Mouse (Mus musculus) forebrain, embryonic 11.5 days (tissue): ENCODE results near the gene Lasp1. TPM values are rescaled to one million over a fixed set of nuclear protein-coding genes. Genes with fewer than 3 reads are reported as not detected.

Experiments
- ATAC-seq: fragments of 200-750 bp; cut with Nextera tagmentation; replicated peaks from 2 replicates; pipeline ENCODE4 v1.8.0; 2017; ENCODE audit warnings: moderate TSS enrichment; ENCODE audit not compliant: low FRiP score
- DNase-seq: peaks from one replicate; pipeline ENCODE4 v3.0.0-alpha.2; 2017; ENCODE audit warnings: low spot score
- H3K27ac ChIP-seq: fragments of 300-500 bp; sonication (generic); 2 replicates; pipeline ENCODE4 v1.5.1; 2014; ENCODE audit warnings: low read depth, low read length
- H3K27me3 ChIP-seq: fragments of 300-500 bp; sonication (generic); 2 replicates; pipeline ENCODE4 v1.6.1; 2014; ENCODE audit warnings: mild to moderate bottlenecking, low read length, mixed read lengths; ENCODE audit not compliant: control insufficient read depth, insufficient read depth
- H3K36me3 ChIP-seq: fragments of 300-500 bp; sonication (generic); 2 replicates; pipeline ENCODE4 v1.6.1; 2014; ENCODE audit warnings: mild to moderate bottlenecking, low read length, moderate library complexity, mixed read lengths; ENCODE audit not compliant: control insufficient read depth, insufficient read depth
- H3K4me1 ChIP-seq: fragments of 300-500 bp; sonication (generic); replicated peaks from 2 replicates; pipeline ENCODE4 v1.6.1; 2014; ENCODE audit warnings: low read length, mixed read lengths; ENCODE audit not compliant: control insufficient read depth, insufficient read depth
- H3K4me2 ChIP-seq: fragments of 300-500 bp; sonication (generic); 2 replicates; pipeline ENCODE4 v1.6.1; 2014; ENCODE audit warnings: low read depth, mild to moderate bottlenecking, low read length, moderate library complexity, mixed read lengths; ENCODE audit not compliant: severe bottlenecking
- H3K4me3 ChIP-seq: fragments of 300-500 bp; sonication (generic); 2 replicates; pipeline ENCODE4 v1.5.1; 2014; ENCODE audit warnings: low read depth, low read length
- H3K9ac ChIP-seq: fragments of 300-500 bp; sonication (generic); 2 replicates; pipeline ENCODE4 v1.6.1; 2014; ENCODE audit warnings: low read length
- H3K9me3 ChIP-seq: fragments of 300-500 bp; sonication (generic); 2 replicates; pipeline ENCODE4 v1.6.1; 2016; ENCODE audit warnings: low read length, mixed read lengths; ENCODE audit not compliant: control insufficient read depth
- WGBS: fragments of 180-500 bp; shearing (Covaris S2); extraction: QIAGEN DNeasy Blood & Tissue Kit; methylation state at CpG from one replicate; pipeline ENCODE4 v1.1.7; 2014; 5-methylcytosine and 5-hydroxymethylcytosine counted together
- polyA plus RNA-seq: library from polyadenylated mRNA; unstranded; fragments of >200 nt; fragmentation: Nextera tagmentation; extraction: Ambion mirVana; gene quantifications from 2 replicates; pipeline ENCODE4 v1.2.1, GENCODE M21; 2014

Gene Lasp1
- polyA plus RNA-seq, 1 experiment from 2014 or later, result 77.6 TPM

DNA sequence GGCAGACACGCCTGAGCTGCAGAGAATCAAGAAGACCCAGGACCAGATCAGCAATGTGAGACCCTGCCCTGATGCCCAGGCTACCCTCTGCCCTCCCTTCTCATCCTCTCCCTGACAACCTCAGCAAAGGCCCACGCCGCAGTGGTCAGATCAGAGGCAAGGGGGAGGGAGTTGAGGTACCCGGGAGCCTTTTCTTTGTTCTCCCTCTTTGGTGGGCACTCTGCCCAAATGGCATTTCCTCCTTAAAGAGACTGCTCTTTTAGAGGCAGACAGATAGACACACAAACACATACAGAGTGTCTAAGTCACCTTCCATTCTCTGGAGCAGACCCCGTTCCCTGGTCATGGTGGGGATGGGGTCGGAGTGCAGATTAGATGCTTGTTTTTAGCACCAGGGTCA, 26.1 kb downstream of the Lasp1 start:
- Histone ChIP-seq H3K27me3 (no peaks in the 10 kb centered on the region), H3K9ac (no peak overlapping the region), H3K27ac (no peak overlapping the region), H3K4me3 (no peak overlapping the region), H3K36me3 (peaks cover 2% of the 10 kb centered on the region; the same call in 1 of the 2 replicates), H3K4me1 (no peaks in the 10 kb centered on the region), H3K4me2 (no peak overlapping the region), H3K9me3 (no peaks in the 10 kb centered on the region)
- DNase-seq (no peak), ATAC-seq (no peak)
- WGBS, result 90% methylated on average over 6 of the region's 6 CpGs

DNA sequence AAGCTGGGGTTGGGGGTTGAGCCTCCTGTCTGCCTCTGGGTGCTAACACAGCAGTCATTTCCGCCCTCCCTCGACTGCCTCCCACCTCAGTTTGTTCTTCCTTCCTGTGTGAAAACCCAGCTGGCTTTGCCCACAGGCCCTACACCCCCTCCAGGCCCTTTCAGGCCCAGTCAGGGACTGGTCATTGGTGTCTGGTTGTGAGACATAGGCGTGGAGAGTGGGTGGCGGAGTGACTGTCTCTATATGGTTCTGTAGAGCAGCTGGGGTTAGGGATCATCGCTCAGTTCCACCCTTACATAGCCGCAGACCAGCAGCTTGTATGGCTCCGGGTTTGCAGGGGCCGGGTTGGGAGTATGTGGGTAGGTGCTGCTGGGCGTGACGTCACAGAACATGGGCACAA, 26.5 kb downstream of the Lasp1 start:
- no peak for DNase-seq
- H3K36me3 ChIP-seq, result peaks cover 2% of the 10 kb centered on the region; the same call in 1 of the 2 replicates
- H3K4me2 ChIP-seq, result no peak overlapping the region
- no peak overlapping the region for H3K27ac ChIP-seq
- H3K9me3 ChIP-seq, result no peaks in the 10 kb centered on the region
- H3K4me1 ChIP-seq, result no peaks in the 10 kb centered on the region
- ATAC-seq, result no peak
- H3K9ac ChIP-seq, result no peak overlapping the region
- 92% methylated on average over 10 of the region's 10 CpGs for WGBS
- H3K27me3 ChIP-seq, result no peaks in the 10 kb centered on the region
- H3K4me3 ChIP-seq, result no peak overlapping the region

DNA sequence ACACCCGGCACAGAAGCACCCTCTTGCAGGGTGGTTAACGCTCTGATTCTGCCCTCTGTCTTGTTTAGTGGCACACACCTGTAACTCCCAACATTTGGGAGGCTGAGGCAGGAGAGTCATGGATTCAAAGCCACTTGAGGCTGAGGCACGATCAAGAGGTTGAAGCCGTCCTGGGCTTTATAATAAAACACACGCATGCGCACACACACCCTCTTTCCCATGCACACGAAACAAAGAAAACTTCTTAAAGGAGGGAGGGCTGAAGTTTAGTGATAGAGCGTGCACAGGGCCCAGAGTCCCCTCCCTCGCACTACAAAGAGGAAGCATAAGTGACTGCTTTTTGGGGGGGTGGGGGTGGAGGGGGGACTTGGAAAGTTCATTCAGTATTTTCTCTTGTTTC, 27.2 kb downstream of the Lasp1 start:
- Histone ChIP-seq H3K36me3 (no peaks in the 10 kb centered on the region; the same call in 1 of the 2 replicates), H3K4me1 (no peaks in the 10 kb centered on the region), H3K4me3 (no peak overlapping the region), H3K27ac (no peak overlapping the region), H3K27me3 (no peaks in the 10 kb centered on the region), H3K9ac (no peak overlapping the region), H3K4me2 (no peak overlapping the region), H3K9me3 (no peaks in the 10 kb centered on the region)
- DNase-seq (no peak), ATAC-seq (no peak)
- WGBS, result 84% methylated on average over 9 of the region's 9 CpGs

DNA sequence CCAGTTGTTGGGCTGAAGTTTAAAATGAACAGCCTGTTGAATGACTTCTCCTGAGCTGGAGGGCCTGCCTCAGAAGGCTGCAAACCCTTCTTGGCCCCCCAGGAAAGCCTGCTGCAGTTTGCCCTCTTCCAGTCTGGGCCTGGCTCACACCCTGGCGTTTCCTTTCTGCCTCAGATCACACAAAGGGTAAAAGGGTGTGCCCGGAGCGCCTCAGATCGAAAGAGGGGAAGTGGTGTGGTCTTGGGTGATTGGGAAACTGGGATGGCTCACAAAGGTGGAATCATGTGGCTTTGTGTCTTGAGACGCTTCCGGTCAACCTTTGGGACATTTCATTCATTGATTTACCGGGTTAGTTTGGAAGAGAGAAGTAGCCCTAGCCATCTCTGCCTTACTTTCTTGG, 27.6 kb downstream of the Lasp1 start:
- Histone ChIP-seq H3K9ac (no peak overlapping the region), H3K4me2 (no peak overlapping the region), H3K4me1 (no peaks in the 10 kb centered on the region), H3K9me3 (no peaks in the 10 kb centered on the region), H3K27me3 (no peaks in the 10 kb centered on the region), H3K27ac (no peak overlapping the region), H3K36me3 (no peaks in the 10 kb centered on the region; the same call in 1 of the 2 replicates), H3K4me3 (no peak overlapping the region)
- DNase-seq, result no peak
- 85% methylated on average over 7 of the region's 7 CpGs for WGBS
- ATAC-seq, result no peak

DNA sequence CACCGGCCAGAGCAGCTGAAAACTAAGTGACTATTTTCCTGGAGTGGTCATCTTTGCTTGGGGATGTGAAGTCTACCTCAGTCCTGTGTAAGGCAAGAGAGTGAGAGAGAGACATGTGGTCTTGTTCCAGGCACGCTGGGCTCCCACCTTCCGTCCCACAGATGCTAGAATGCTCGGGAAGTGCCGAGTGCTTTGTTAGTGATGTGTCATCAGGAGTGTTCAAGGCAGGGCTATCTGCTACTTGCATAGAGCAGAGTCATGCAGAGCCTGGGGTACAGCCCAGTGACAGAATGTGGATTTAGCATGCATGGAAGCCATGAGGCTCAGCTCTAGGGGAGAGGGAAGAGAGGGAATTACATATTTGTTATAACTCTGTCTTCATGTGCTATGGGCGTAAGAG, 28.9 kb downstream of the Lasp1 start:
- WGBS, result 88% methylated on average over 6 of the region's 6 CpGs
- no peak overlapping the region for H3K4me2 ChIP-seq
- H3K4me1 ChIP-seq, result no peaks in the 10 kb centered on the region
- no peak overlapping the region for H3K27ac ChIP-seq
- no peak for DNase-seq
- no peaks in the 10 kb centered on the region; the same call in 1 of the 2 replicates for H3K36me3 ChIP-seq
- no peak for ATAC-seq
- no peak overlapping the region for H3K4me3 ChIP-seq
- no peaks in the 10 kb centered on the region for H3K9me3 ChIP-seq
- H3K27me3 ChIP-seq, result no peaks in the 10 kb centered on the region
- no peak overlapping the region for H3K9ac ChIP-seq

DNA sequence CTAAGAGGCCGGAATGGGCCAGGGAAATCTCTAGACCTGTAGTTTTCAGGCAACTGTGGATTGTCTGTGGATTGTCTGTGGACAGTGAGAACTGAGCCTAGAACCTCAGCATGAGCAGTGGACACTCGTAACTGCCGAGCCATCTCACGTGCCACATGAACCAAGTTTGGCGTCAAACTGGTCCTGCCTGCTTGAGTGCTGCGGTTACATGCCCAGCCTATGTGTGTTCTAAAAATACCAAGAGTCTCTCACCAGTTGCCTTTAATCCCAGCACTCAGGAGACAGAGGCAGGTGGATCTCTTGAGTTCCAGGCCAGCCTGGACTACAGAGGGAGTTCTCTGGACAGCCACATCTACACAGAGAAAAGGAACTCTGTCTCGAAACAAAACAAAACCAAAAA, 30.6 kb downstream of the Lasp1 start:
- WGBS, result 95% methylated on average over 7 of the region's 7 CpGs
- ATAC-seq (no peak), DNase-seq (no peak)
- H3K4me1 ChIP-seq, result no peaks in the 10 kb centered on the region
- no peak overlapping the region for H3K4me2 ChIP-seq
- no peak overlapping the region for H3K9ac ChIP-seq
- no peaks in the 10 kb centered on the region for H3K27me3 ChIP-seq
- no peaks in the 10 kb centered on the region; the same call in 1 of the 2 replicates for H3K36me3 ChIP-seq
- H3K9me3 ChIP-seq, result no peaks in the 10 kb centered on the region
- H3K27ac ChIP-seq, result no peak overlapping the region
- no peak overlapping the region for H3K4me3 ChIP-seq

DNA sequence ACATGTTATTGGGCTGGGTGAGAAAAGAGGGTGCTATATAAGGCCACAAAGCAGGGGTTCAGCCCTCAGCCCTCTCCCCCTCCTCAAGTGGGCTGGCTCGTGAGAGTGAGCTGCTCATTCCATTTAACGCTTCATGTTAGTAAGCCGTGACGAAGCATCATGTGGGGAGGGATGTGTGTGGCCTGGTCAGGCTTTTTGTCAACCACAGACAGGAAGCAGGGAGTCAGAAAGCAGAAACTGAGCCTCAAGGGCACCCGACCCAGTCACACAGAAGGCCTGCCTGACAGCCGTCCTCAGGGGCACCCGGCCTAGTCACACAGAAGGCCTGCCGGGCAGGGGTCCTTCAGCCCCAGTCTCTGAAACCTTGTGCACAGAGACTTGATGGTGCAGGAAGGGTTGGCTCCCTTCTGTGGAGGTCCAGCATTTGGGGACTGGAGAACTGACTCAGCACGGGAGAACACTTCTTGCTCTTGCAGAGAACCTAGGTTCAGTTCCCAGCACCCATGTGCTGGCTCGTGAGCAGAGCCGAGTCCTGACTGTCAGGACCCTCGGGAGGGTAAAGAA, 31.2 kb downstream of the Lasp1 start:
- Histone ChIP-seq H3K9me3 (no peaks in the 10 kb centered on the region), H3K9ac (no peak overlapping the region), H3K36me3 (no peaks in the 10 kb centered on the region; the same call in 1 of the 2 replicates), H3K4me2 (no peak overlapping the region), H3K27me3 (no peaks in the 10 kb centered on the region), H3K4me1 (no peaks in the 10 kb centered on the region), H3K4me3 (no peak overlapping the region), H3K27ac (no peak overlapping the region)
- no peak for ATAC-seq
- no peak for DNase-seq
- WGBS, result 90% methylated on average over 12 of the region's 12 CpGs

DNA sequence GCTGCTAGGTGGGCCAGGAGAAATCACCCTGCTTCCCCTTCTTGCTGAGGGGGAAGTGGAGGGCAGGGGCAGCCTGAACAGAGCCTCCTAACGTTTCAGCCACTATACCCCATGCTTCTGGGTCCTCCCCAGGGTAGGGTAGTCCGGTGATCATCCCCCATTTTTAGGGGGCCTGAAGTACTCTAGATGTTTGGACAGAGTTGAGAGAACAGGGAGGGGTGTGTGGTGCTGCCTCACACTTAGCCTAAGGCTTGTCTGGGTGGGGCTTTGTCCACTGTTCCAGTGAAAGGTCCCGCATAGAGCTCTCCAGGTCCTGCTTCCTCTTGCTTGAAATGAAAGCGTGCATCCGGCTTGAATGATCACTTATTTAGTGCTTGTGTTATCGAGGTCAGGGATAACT, 31.7 kb downstream of the Lasp1 start:
- Histone ChIP-seq H3K4me2 (no peak overlapping the region), H3K9ac (no peak overlapping the region), H3K27ac (no peak overlapping the region), H3K36me3 (peaks cover under 1% of the 10 kb centered on the region; the same call in 1 of the 2 replicates), H3K27me3 (no peaks in the 10 kb centered on the region), H3K9me3 (no peaks in the 10 kb centered on the region), H3K4me3 (no peak overlapping the region), H3K4me1 (no peaks in the 10 kb centered on the region)
- DNase-seq (no peak), ATAC-seq (no peak)
- 86% methylated on average over 6 of the region's 6 CpGs for WGBS

DNA sequence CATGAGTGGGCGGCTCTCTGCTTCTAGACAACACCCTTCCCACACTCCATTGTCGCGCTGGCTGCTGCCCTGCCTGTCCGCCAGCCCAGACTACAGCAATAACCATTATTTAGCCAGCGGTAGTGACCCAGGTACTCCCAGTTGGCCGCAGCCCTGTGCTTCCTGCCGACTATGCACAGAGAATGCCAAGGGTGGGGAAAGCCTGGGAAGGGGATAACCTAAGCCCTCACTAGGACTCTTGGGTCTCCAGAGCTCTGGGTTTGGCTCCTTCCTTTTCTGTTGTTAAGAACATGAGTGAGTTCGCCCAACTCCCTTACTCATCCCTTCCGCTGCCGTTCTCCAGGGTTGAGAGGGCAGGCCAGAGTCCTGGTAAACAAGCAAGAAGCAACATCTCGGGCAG, 33.2 kb downstream of the Lasp1 start:
- no peaks in the 10 kb centered on the region for H3K27me3 ChIP-seq
- 87% methylated on average over 11 of the region's 11 CpGs for WGBS
- no peak overlapping the region for H3K27ac ChIP-seq
- H3K4me2 ChIP-seq, result no peak overlapping the region
- DNase-seq, result no peak
- peaks cover 2% of the 10 kb centered on the region; the same call in 1 of the 2 replicates for H3K36me3 ChIP-seq
- no peak overlapping the region for H3K9ac ChIP-seq
- no peaks in the 10 kb centered on the region for H3K4me1 ChIP-seq
- H3K4me3 ChIP-seq, result no peak overlapping the region
- H3K9me3 ChIP-seq, result no peaks in the 10 kb centered on the region
- no peak for ATAC-seq
